Comparison of ENCODE assay signal across 16 mouse cellular contexts in the genomic region with DNA sequence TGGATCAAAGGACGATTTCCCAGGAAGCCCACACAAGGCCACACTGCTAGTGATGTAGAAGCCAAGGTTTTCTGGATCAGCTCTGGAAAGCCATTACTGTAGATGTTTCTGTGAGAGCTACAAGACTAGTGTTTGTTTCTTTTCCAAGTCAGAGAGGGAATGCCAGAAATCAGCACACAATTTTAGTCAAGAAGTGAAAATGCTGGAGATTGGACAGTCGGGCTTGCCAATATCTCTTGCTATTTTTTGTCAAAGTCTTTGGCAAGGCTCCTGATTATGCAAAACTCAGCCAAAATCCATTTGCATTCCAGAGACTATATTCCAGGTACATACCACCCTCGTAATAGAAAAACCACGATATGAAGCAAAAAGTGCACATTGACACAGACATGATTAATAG.
DNase-seq lines count a peak whose midpoint lies in the region; ATAC-seq lines count a peak whose summit lies in the region.
"Had no signal": no experiment of that assay in that cellular context is flagged by ENCODE, and none has a peak within 500 bp of the region (broad histone marks: within the 10 kb centered on the region; RNA-seq: fewer than 3 reads in every experiment).

No protein-coding gene starts in this region.

- WGBS in forebrain, embryonic 14.5 days = 87% methylated on average over 4 of the region's 4 CpGs
- WGBS in forebrain, embryonic 12.5 days = 90% methylated on average over 4 of the region's 4 CpGs

- no peak overlapping the region for H3K9ac ChIP-seq in forebrain, embryonic 14.5 days (ENCODE audit: low read length)
- no peak overlapping the region for H3K9ac ChIP-seq in forebrain, embryonic 12.5 days
- H3K9ac ChIP-seq: embryonic facial prominence, embryonic 13.5 days had no signal

- H3K9me3 ChIP-seq in forebrain, embryonic 14.5 days (replicated peaks; ENCODE audit: control insufficient read depth, low read length) = no peaks in the 10 kb centered on the region
- H3K9me3 ChIP-seq in forebrain, embryonic 12.5 days = no peaks in the 10 kb centered on the region
- H3K9me3 ChIP-seq: embryonic facial prominence, embryonic 13.5 days; hindbrain, embryonic 10.5 days; megakaryocyte, embryonic 14.5 days had no signal

- no peak overlapping the region for H3K27ac ChIP-seq in forebrain, embryonic 14.5 days (ENCODE audit: low read depth, low read length)
- H3K27ac ChIP-seq in forebrain, embryonic 12.5 days = no peak overlapping the region
- H3K27ac ChIP-seq: embryonic facial prominence, embryonic 13.5 days; hindbrain, embryonic 10.5 days had no signal

- no peaks in the 10 kb centered on the region for H3K4me1 ChIP-seq in forebrain, embryonic 14.5 days (ENCODE audit: control insufficient read depth, insufficient read depth, low read length)
- no peaks in the 10 kb centered on the region for H3K4me1 ChIP-seq in forebrain, embryonic 12.5 days
- H3K4me1 ChIP-seq: embryonic facial prominence, embryonic 13.5 days; hindbrain, embryonic 10.5 days; megakaryocyte, embryonic 14.5 days had no signal

- no peaks in the 10 kb centered on the region for H3K27me3 ChIP-seq in forebrain, embryonic 14.5 days (replicated peaks; ENCODE audit: control insufficient read depth, insufficient read depth, low read length)
- no peaks in the 10 kb centered on the region for H3K27me3 ChIP-seq in forebrain, embryonic 12.5 days
- H3K27me3 ChIP-seq: embryonic facial prominence, embryonic 13.5 days; megakaryocyte, embryonic 14.5 days had no signal

- intact Hi-C loops in left cerebral cortex, postnatal 4 days (cut with DNase I) = no loop called here

- no peaks in the 10 kb centered on the region for H3K36me3 ChIP-seq in forebrain, embryonic 14.5 days (ENCODE audit: control insufficient read depth, insufficient read depth, low read length)
- no peaks in the 10 kb centered on the region for H3K36me3 ChIP-seq in forebrain, embryonic 12.5 days (replicated peaks)
- H3K36me3 ChIP-seq: embryonic facial prominence, embryonic 13.5 days; hindbrain, embryonic 10.5 days had no signal

- no peak overlapping the region for H3K4me2 ChIP-seq in forebrain, embryonic 14.5 days (ENCODE audit: low read length)
- no peak overlapping the region for H3K4me2 ChIP-seq in forebrain, embryonic 12.5 days
- H3K4me2 ChIP-seq: embryonic facial prominence, embryonic 13.5 days had no signal

- ATAC-seq in forebrain, embryonic 14.5 days = no peak
- no peak for ATAC-seq in forebrain, embryonic 12.5 days (ENCODE audit: low FRiP score)
- ATAC-seq: inflammation-experienced regulatory T-cells, adult 6 months; midbrain, embryonic 16.5 days had no signal

- no peak overlapping the region for H3K4me3 ChIP-seq in forebrain, embryonic 14.5 days (ENCODE audit: low read depth, low read length)
- no peak overlapping the region for H3K4me3 ChIP-seq in forebrain, embryonic 12.5 days (replicated peaks)
- H3K4me3 ChIP-seq: embryonic facial prominence, embryonic 13.5 days; hindbrain, embryonic 10.5 days; megakaryocyte, embryonic 14.5 days had no signal

- peak; percentile 55 for DNase-seq in forebrain, embryonic 14.5 days (ENCODE audit: low spot score)
- peak; percentile 19 for DNase-seq in left cerebral cortex, adult 11 months (ENCODE audit: low spot score)
- no peak for DNase-seq in left cerebral cortex, postnatal 4 days
- DNase-seq in brain, adult 2 months (ENCODE audit: low read depth, low spot score) = peak; percentile 69
- peak; percentile 4 to 61 for DNase-seq in layer of hippocampus, postnatal 14 days (ENCODE audit: low spot score in 2 of 2)
- DNase-seq in gastrocnemius, adult 8-10 months (ENCODE audit: low spot score in 2 of 2) = no peak
- DNase-seq: adrenal gland, adult 8-10 months; gastrocnemius, postnatal 14 days; lung, postnatal 14 days; thymus, postnatal 36 days had no signal

Comparison
In these comparisons a context has a peak if more than half of its experiments do, and no peak if none do; other contexts are left out.
1. DNase-seq: peak in forebrain, embryonic 14.5 days (single experiment), left cerebral cortex, adult 11 months (single experiment), brain, adult 2 months (single experiment) and layer of hippocampus, postnatal 14 days (2 of 2); none in left cerebral cortex, postnatal 4 days (single experiment) and gastrocnemius, adult 8-10 months (0 of 2).